Mouse (Mus musculus) limb, embryonic 11.5 days (tissue): Measurements from ENCODE around the gene Parp16. TPM values are rescaled to one million over a fixed set of nuclear protein-coding genes. Genes with fewer than 3 reads are reported as not detected.
A peak's percentile ranks its signal among the peaks of the same experiment; 100 is the strongest.

Experiments used
- ATAC-seq: fragments of 200-750 bp; cut with Nextera tagmentation; 2 replicates; pipeline ENCODE4 v1.8.0; 2017; ENCODE audit warnings: low read depth; ENCODE audit not compliant: insufficient number of reproducible peaks, low FRiP score, low TSS enrichment
- DNase-seq: peaks from one replicate; pipeline ENCODE4 v3.0.0-alpha.2; 2015; ENCODE audit warnings: low spot score
- H3K27ac ChIP-seq: fragments of 300-500 bp; sonication (generic); replicated peaks from 2 replicates; pipeline ENCODE4 v1.5.1; 2014; ENCODE audit warnings: low read depth, mild to moderate bottlenecking, low read length
- H3K27me3 ChIP-seq: fragments of 300-500 bp; sonication (generic); 2 replicates; pipeline ENCODE4 v1.6.1; 2014; ENCODE audit warnings: mild to moderate bottlenecking, low read length, mixed read lengths; ENCODE audit not compliant: control insufficient read depth, insufficient read depth
- H3K36me3 ChIP-seq: fragments of 300-500 bp; sonication (generic); 2 replicates; pipeline ENCODE4 v1.6.1; 2014; ENCODE audit warnings: mild to moderate bottlenecking, low read length, moderate library complexity, mixed read lengths; ENCODE audit not compliant: control insufficient read depth, insufficient read depth
- H3K4me1 ChIP-seq: fragments of 300-500 bp; sonication (generic); 2 replicates; pipeline ENCODE4 v1.6.1; 2014; ENCODE audit warnings: low read length, mixed read lengths; ENCODE audit not compliant: control insufficient read depth, insufficient read depth
- H3K4me2 ChIP-seq: fragments of 300-500 bp; sonication (generic); 2 replicates; pipeline ENCODE4 v1.6.1; 2014; ENCODE audit warnings: low read depth, mild to moderate bottlenecking, moderate library complexity; ENCODE audit not compliant: severe bottlenecking
- H3K4me3 ChIP-seq: fragments of 300-500 bp; sonication (generic); 2 replicates; pipeline ENCODE4 v1.5.1; 2014; ENCODE audit warnings: low read depth, low read length
- H3K9ac ChIP-seq: fragments of 300-500 bp; sonication (generic); 2 replicates; pipeline ENCODE4 v1.6.1; 2014; ENCODE audit warnings: mild to moderate bottlenecking, low read length
- H3K9me3 ChIP-seq: fragments of 300-500 bp; sonication (generic); 2 replicates; pipeline ENCODE4 v1.6.1; 2016; ENCODE audit warnings: low read length; ENCODE audit not compliant: control insufficient read depth
- WGBS: fragments of 180-500 bp; shearing (Covaris S2); extraction: QIAGEN DNeasy Blood & Tissue Kit; methylation state at CpG from one replicate; pipeline ENCODE4 v1.1.7; 2014; 5-methylcytosine and 5-hydroxymethylcytosine counted together
- polyA plus RNA-seq: library from polyadenylated mRNA; unstranded; fragments of >200 nt; fragmentation: Nextera tagmentation; extraction: Ambion mirVana; gene quantifications from 2 replicates; pipeline ENCODE4 v1.2.1, GENCODE M21; 2014

The Parp16 gene
- polyA plus RNA-seq, 1 experiment from 2014 or later = 7.2 TPM

GRCm38 (mm10) chr9:65175234-65175938, 19.8 kb upstream of the Parp16 start:
- H3K27me3 ChIP-seq = no peaks in the 10 kb centered on the region
- 13% methylated on average over 5 of the region's 5 CpGs for whole genome bisulfite sequencing
- ATAC-seq (no peak), DNase-seq (no peak)
- H3K4me1 ChIP-seq = peaks cover 67% of the 10 kb centered on the region
- H3K4me3 ChIP-seq = no peak overlapping the region
- H3K4me2 ChIP-seq = no peak overlapping the region
- H3K9me3 ChIP-seq = no peaks in the 10 kb centered on the region
- peak overlapping the region; percentile 70 for H3K27ac ChIP-seq
- H3K9ac ChIP-seq = no peak overlapping the region
- H3K36me3 ChIP-seq = no peaks in the 10 kb centered on the region; the same call in 1 of the 2 replicates

GRCm38 (mm10) chr9:65175939-65176871, 18.9 kb upstream of the Parp16 start:
- ATAC-seq (no peak), DNase-seq (no peak)
- Histone ChIP-seq H3K4me2 (no peak overlapping the region), H3K27me3 (no peaks in the 10 kb centered on the region), H3K9me3 (no peaks in the 10 kb centered on the region), H3K27ac (peak overlapping the region; percentile 70), H3K4me1 (peaks cover 69% of the 10 kb centered on the region), H3K36me3 (no peaks in the 10 kb centered on the region; the same call in 1 of the 2 replicates), H3K9ac (no peak overlapping the region), H3K4me3 (no peak overlapping the region)
- 28% methylated on average over 9 of the region's 9 CpGs for WGBS

- H3K4me2 ChIP-seq = no peak overlapping the region
- WGBS = 65% methylated on average over 3 of the region's 3 CpGs
- peaks cover 65% of the 10 kb centered on the region for H3K4me1 ChIP-seq
- no peak overlapping the region for H3K4me3 ChIP-seq
- no peak overlapping the region for H3K27ac ChIP-seq
- H3K9ac ChIP-seq = no peak overlapping the region; the same call in 1 of the 2 replicates
- ATAC-seq = no peak
- no peaks in the 10 kb centered on the region for H3K27me3 ChIP-seq
- no peak for DNase-seq
- no peaks in the 10 kb centered on the region for H3K9me3 ChIP-seq
- H3K36me3 ChIP-seq = peaks cover 3% of the 10 kb centered on the region
Observed at GRCm38 (mm10) chr9:65177497-65177896, 17.7 kb upstream of the Parp16 start.

GRCm38 (mm10) chr9:65177912-65178311, 17.2 kb upstream of the Parp16 start:
- DNase-seq = no peak
- H3K4me3 ChIP-seq = no peak overlapping the region
- peak overlapping the region; percentile 40; the same call in 1 of the 2 replicates for H3K9ac ChIP-seq
- no peaks in the 10 kb centered on the region for H3K9me3 ChIP-seq
- WGBS = 49% methylated on average over 10 of the region's 10 CpGs
- H3K36me3 ChIP-seq = peaks cover 6% of the 10 kb centered on the region
- H3K27me3 ChIP-seq = no peaks in the 10 kb centered on the region
- H3K4me1 ChIP-seq = peaks cover 60% of the 10 kb centered on the region
- H3K4me2 ChIP-seq = no peak overlapping the region
- ATAC-seq = no peak
- peak overlapping the region; percentile 75 for H3K27ac ChIP-seq

GRCm38 (mm10) chr9:65178336-65179213, 16.6 kb upstream of the Parp16 start:
- WGBS = 7% methylated on average over 22 of the region's 22 CpGs
- Histone ChIP-seq H3K36me3 (peaks cover 8% of the 10 kb centered on the region), H3K4me2 (peak overlapping the region; percentile 28; the same call in 1 of the 2 replicates), H3K27ac (peak overlapping the region; percentile 75), H3K9ac (peak overlapping the region; percentile 40), H3K4me1 (peaks cover 55% of the 10 kb centered on the region), H3K4me3 (no peak overlapping the region), H3K9me3 (no peaks in the 10 kb centered on the region), H3K27me3 (no peaks in the 10 kb centered on the region)
- ATAC-seq = peak; percentile 37; the same call in 1 of the 2 replicates
- peak; percentile 59 for DNase-seq

- ATAC-seq = no peak
- 22% methylated on average over 17 of the region's 17 CpGs for WGBS
- Histone ChIP-seq H3K4me1 (peaks cover 50% of the 10 kb centered on the region), H3K36me3 (peaks cover 8% of the 10 kb centered on the region), H3K9me3 (no peaks in the 10 kb centered on the region), H3K9ac (no peak overlapping the region), H3K27me3 (no peaks in the 10 kb centered on the region), H3K4me3 (no peak overlapping the region), H3K27ac (0 out of 2 replicates have a peak overlapping the region, but pooled peaks have one; percentile 3), H3K4me2 (no peak overlapping the region)
- no peak for DNase-seq
Observed at GRCm38 (mm10) chr9:65179817-65180624, 15.1 kb upstream of the Parp16 start.

- Histone ChIP-seq H3K27me3 (no peaks in the 10 kb centered on the region), H3K4me3 (no peak overlapping the region), H3K9me3 (no peaks in the 10 kb centered on the region), H3K4me2 (no peak overlapping the region), H3K27ac (no peak overlapping the region), H3K36me3 (no peaks in the 10 kb centered on the region), H3K4me1 (peaks cover 19% of the 10 kb centered on the region), H3K9ac (no peak overlapping the region)
- WGBS = under 1% methylated on average over 3 of the region's 3 CpGs
- ATAC-seq = no peak
- peak; percentile 94 for DNase-seq
Observed at GRCm38 (mm10) chr9:65188599-65188998, 6.6 kb upstream of the Parp16 start.
